Mouse (Mus musculus) intestine, embryonic 14.5 days (tissue): ENCODE data around the gene Ttyh3. TPM values are rescaled to one million over a fixed set of nuclear protein-coding genes. Genes with fewer than 3 reads are reported as not detected.

Source experiments
- ATAC-seq: fragments of 200-750 bp; cut with Nextera tagmentation; replicated peaks from 2 replicates; pipeline ENCODE4 v1.8.0; 2017; ENCODE audit warnings: low read depth, moderate number of reproducible peaks, moderate TSS enrichment, moderate library complexity; ENCODE audit not compliant: low FRiP score, low TSS enrichment
- DNase-seq: peaks from one replicate; pipeline ENCODE4 v3.0.0-alpha.2; 2018; ENCODE audit warnings: low spot score
- H3K27ac ChIP-seq: fragments of 300-500 bp; sonication (generic); 2 replicates; pipeline ENCODE4 v1.5.1; 2014; ENCODE audit warnings: low read depth, mild to moderate bottlenecking, control low read depth
- H3K27me3 ChIP-seq: fragments of 300-500 bp; sonication (generic); replicated peaks from 2 replicates; pipeline ENCODE4 v1.6.1; 2014; ENCODE audit warnings: low read length, control low read depth; ENCODE audit not compliant: control insufficient read depth, insufficient read depth
- H3K36me3 ChIP-seq: fragments of 300-500 bp; sonication (generic); 2 replicates; pipeline ENCODE4 v1.6.1; 2014; ENCODE audit warnings: low read length, control low read depth; ENCODE audit not compliant: control insufficient read depth, insufficient read depth
- H3K4me1 ChIP-seq: fragments of 300-500 bp; sonication (generic); replicated peaks from 2 replicates; pipeline ENCODE4 v1.6.1; 2014; ENCODE audit warnings: low read length, control low read depth, mixed read lengths; ENCODE audit not compliant: control insufficient read depth, insufficient read depth
- H3K4me2 ChIP-seq: fragments of 300-500 bp; sonication (generic); 2 replicates; pipeline ENCODE4 v1.6.1; 2014; ENCODE audit warnings: low read length
- H3K4me3 ChIP-seq: fragments of 300-500 bp; sonication (generic); 2 replicates; pipeline ENCODE4 v1.5.1; 2014; ENCODE audit warnings: low read depth, low read length, control low read depth, mixed read lengths
- H3K9ac ChIP-seq: fragments of 300-500 bp; sonication (generic); 2 replicates; pipeline ENCODE4 v1.6.1; 2014; ENCODE audit warnings: mild to moderate bottlenecking, low read length
- H3K9me3 ChIP-seq: fragments of 300-500 bp; sonication (generic); 2 replicates; pipeline ENCODE4 v1.6.1; 2016; ENCODE audit warnings: low read length, control low read depth; ENCODE audit not compliant: control insufficient read depth
- WGBS: fragments of 180-500 bp; shearing (Covaris S2); extraction: QIAGEN DNeasy Blood & Tissue Kit; methylation state at CpG from one replicate; pipeline ENCODE4 v1.1.7; 2014; 5-methylcytosine and 5-hydroxymethylcytosine counted together
- polyA plus RNA-seq: library from polyadenylated mRNA; unstranded; fragments of >200 nt; fragmentation: Nextera tagmentation; extraction: Ambion mirVana; gene quantifications from 2 replicates; pipeline ENCODE4 v1.2.1, GENCODE M21; 2014

The Ttyh3 gene
- polyA plus RNA-seq, 1 experiment from 2014 or later: 44.8 TPM

GRCm38 (mm10) chr5:140579221-140579620, 69.6 kb downstream of the Ttyh3 start:
- H3K4me2 ChIP-seq: no peak overlapping the region
- no peak overlapping the region for H3K9ac ChIP-seq
- H3K36me3 ChIP-seq: no peaks in the 10 kb centered on the region
- H3K4me3 ChIP-seq: no peak overlapping the region
- ATAC-seq: no peak
- no peaks in the 10 kb centered on the region for H3K27me3 ChIP-seq
- no peaks in the 10 kb centered on the region for H3K9me3 ChIP-seq
- WGBS: 56% methylated on average over 9 of the region's 9 CpGs
- H3K27ac ChIP-seq: no peak overlapping the region
- DNase-seq: no peak
- H3K4me1 ChIP-seq: peaks cover 29% of the 10 kb centered on the region; the same call in 1 of the 2 replicates

GRCm38 (mm10) chr5:140575381-140575866, 73.4 kb downstream of the Ttyh3 start:
- no peak for ATAC-seq

GRCm38 (mm10) chr5:140572611-140573010, 76.2 kb downstream of the Ttyh3 start:
- ATAC-seq: no peak

More at GRCm38 (mm10) chr5:140575381-140575866, 73.4 kb downstream of the Ttyh3 start:
- DNase-seq: no peak
- Histone ChIP-seq H3K4me1 (peaks cover 15% of the 10 kb centered on the region; the same call in 1 of the 2 replicates), H3K4me2 (no peak overlapping the region), H3K27ac (no peak overlapping the region), H3K27me3 (no peaks in the 10 kb centered on the region), H3K9me3 (no peaks in the 10 kb centered on the region), H3K4me3 (no peak overlapping the region), H3K9ac (no peak overlapping the region), H3K36me3 (no peaks in the 10 kb centered on the region)
- whole genome bisulfite sequencing: 40% methylated on average over 5 of the region's 5 CpGs

DNA sequence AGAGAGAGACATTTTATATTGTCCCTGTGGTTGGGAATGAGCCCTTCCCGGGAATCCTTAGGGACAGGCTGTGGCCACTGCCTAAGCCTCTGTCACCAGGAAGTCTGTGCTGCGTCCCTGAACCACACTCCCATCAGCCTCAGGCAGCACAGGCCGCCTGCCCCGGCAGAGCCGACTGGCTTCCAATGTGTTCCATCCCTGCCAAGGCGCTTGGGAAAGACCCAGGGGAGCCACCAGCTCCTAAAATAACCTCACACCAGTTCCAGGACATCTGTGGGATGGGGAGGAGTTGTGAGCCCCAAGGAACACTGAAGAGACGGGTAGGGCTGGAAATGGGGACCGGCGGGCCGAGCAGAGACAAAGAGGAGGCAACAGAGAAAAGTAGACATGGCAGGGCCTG, 77.2 kb downstream of the Ttyh3 start:
- ATAC-seq (no peak), DNase-seq (no peak)
- Histone ChIP-seq H3K9me3 (no peaks in the 10 kb centered on the region), H3K9ac (no peak overlapping the region), H3K4me3 (no peak overlapping the region), H3K4me1 (peaks cover 11% of the 10 kb centered on the region), H3K36me3 (no peaks in the 10 kb centered on the region), H3K27me3 (no peaks in the 10 kb centered on the region), H3K4me2 (no peak overlapping the region), H3K27ac (no peak overlapping the region)
- WGBS: 70% methylated on average over 10 of the region's 10 CpGs

More at GRCm38 (mm10) chr5:140572611-140573010, 76.2 kb downstream of the Ttyh3 start:
- Histone ChIP-seq H3K9me3 (no peaks in the 10 kb centered on the region), H3K27me3 (no peaks in the 10 kb centered on the region), H3K4me2 (no peak overlapping the region), H3K4me3 (no peak overlapping the region), H3K9ac (no peak overlapping the region), H3K4me1 (peaks cover 6% of the 10 kb centered on the region; the same call in 1 of the 2 replicates), H3K36me3 (no peaks in the 10 kb centered on the region), H3K27ac (no peak overlapping the region)
- no peak for DNase-seq
- 76% methylated on average over 6 of the region's 6 CpGs for WGBS

DNA sequence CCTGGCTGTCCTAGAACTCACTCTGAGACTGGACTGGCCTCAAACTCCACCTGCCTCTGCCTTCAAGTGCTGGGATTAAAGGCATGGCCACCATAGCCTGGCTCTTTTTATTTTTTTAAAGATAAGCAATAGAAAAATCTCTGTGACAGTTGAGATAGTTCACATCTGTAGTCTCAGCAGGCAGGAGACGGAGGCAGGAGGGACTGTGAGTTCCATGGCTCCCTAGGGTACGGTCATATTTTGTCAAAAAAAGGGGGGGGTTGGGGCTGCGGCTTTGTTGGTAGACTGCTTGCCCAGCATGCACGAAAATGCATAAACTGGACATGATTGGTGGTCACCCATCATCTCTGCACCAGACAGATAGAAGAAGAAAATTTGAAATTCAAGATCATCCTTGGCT, 77.6 kb downstream of the Ttyh3 start:
- Histone ChIP-seq H3K4me3 (no peak overlapping the region), H3K9ac (no peak overlapping the region), H3K4me2 (no peak overlapping the region), H3K27ac (no peak overlapping the region), H3K4me1 (peaks cover 11% of the 10 kb centered on the region), H3K36me3 (no peaks in the 10 kb centered on the region), H3K9me3 (no peaks in the 10 kb centered on the region), H3K27me3 (no peaks in the 10 kb centered on the region)
- 71% methylated on average over 4 of the region's 4 CpGs for WGBS
- ATAC-seq (no peak), DNase-seq (no peak)

Other genes with a start within 250 kb of the Ttyh3 start
- gene Eif3b, start 229.7 kb downstream of the Ttyh3 start, polyA plus RNA-seq: 155 and 162 TPM in 2 replicates
- gene Gm4869, start 203.4 kb downstream of the Ttyh3 start, polyA plus RNA-seq: not detected in 2 replicates
- gene Chst12, start 143.5 kb downstream of the Ttyh3 start, polyA plus RNA-seq: 20.7 TPM in 2 replicates
- gene Grifin, start 84.0 kb downstream of the Ttyh3 start, polyA plus RNA-seq: 0.54 TPM in 1 of 2 replicates, not detected in the other
- gene Lfng, start 41.7 kb downstream of the Ttyh3 start, polyA plus RNA-seq: 12.6 and 15.4 TPM in 2 replicates
- 23.6 and 24.1 TPM in 2 replicates for gene Iqce, start 53.3 kb upstream of the Ttyh3 start, polyA plus RNA-seq
- gene Brat1, start 56.0 kb upstream of the Ttyh3 start, polyA plus RNA-seq: 15.9 and 16.5 TPM in 2 replicates
- 1.2 and 1.3 TPM in 2 replicates for gene Amz1, start 75.1 kb upstream of the Ttyh3 start, polyA plus RNA-seq
- gene Gna12, start 181.4 kb upstream of the Ttyh3 start, polyA plus RNA-seq: 15.7 and 17.7 TPM in 2 replicates